Mouse (Mus musculus) cortical plate, adult 2 months (tissue): Measurements from ENCODE around the gene Zfp568.

Source experiments
- CTCF ChIP-seq: fragments of 200-500 bp; IDR thresholded peaks from 2 replicates; pipeline ENCODE4 v1.5.1; 2011; ENCODE audit warnings: mild to moderate bottlenecking, control low read depth, low read length; ENCODE audit not compliant: insufficient read depth; ENCODE audit errors: extremely low read depth
- POLR2A ChIP-seq: fragments of 200-500 bp; IDR thresholded peaks from 2 replicates; pipeline ENCODE4 v1.6.1; 2011; ENCODE audit warnings: mild to moderate bottlenecking, low read length, control low read depth; ENCODE audit not compliant: insufficient read depth; ENCODE audit errors: extremely low read depth

DNA sequence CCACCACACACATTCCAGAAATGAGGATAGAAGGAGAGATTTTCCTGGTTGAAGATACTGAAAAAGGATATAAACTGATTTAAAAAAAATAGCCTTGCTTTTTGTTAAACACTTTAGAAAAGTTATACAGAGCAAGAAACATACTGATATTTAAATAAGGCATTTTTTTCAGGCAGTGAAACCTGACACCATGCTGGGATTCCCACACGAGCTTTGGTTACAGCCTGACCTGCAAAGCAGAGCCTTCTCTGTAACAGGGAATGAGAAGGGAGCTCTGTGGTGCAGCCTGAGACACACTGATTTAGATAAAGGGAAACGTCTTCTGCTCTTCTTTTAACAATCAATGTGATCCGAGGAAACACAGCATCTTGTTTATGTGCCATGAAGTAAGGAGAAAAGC lies 69.8 kb downstream of the Zfp568 start:
- no peak for TF ChIP-seq CTCF
- no peak for TF ChIP-seq POLR2A
